Mouse (Mus musculus) embryonic facial prominence, embryonic 14.5 days (tissue): ENCODE results near the gene Snapc5. TPM values are rescaled to one million over a fixed set of nuclear protein-coding genes. Genes with fewer than 3 reads are reported as not detected.
"Not testable (repeated sequence)": the region's sequence is repeated elsewhere in the genome, so short reads cannot be mapped to it uniquely, and the experiment has no call there.

ENCODE experiments used
- ATAC-seq: fragments of 200-750 bp; cut with Nextera tagmentation; 2 replicates; pipeline ENCODE4 v1.8.0; 2017; ENCODE audit warnings: low read depth, moderate number of reproducible peaks, moderate TSS enrichment
- DNase-seq: peaks from one replicate; pipeline ENCODE4 v3.0.0-alpha.2; 2015; ENCODE audit warnings: low spot score
- H3K27ac ChIP-seq: fragments of 300-500 bp; sonication (generic); replicated peaks from 2 replicates; pipeline ENCODE4 v1.5.1; 2014; ENCODE audit warnings: low read depth, mild to moderate bottlenecking, low read length, moderate library complexity
- H3K27me3 ChIP-seq: fragments of 300-500 bp; sonication (generic); replicated peaks from 2 replicates; pipeline ENCODE4 v1.6.1; 2014; ENCODE audit warnings: low read length; ENCODE audit not compliant: control insufficient read depth, insufficient read depth
- H3K36me3 ChIP-seq: fragments of 300-500 bp; sonication (generic); 2 replicates; pipeline ENCODE4 v1.6.1; 2014; ENCODE audit warnings: low read length, mixed read lengths; ENCODE audit not compliant: control insufficient read depth, insufficient read depth
- H3K4me1 ChIP-seq: fragments of 300-500 bp; sonication (generic); 2 replicates; pipeline ENCODE4 v1.6.1; 2014; ENCODE audit warnings: antibody characterized with exemption, low read length; ENCODE audit not compliant: control insufficient read depth, insufficient read depth
- H3K4me2 ChIP-seq: fragments of 300-500 bp; sonication (generic); 2 replicates; pipeline ENCODE4 v1.6.1; 2014; ENCODE audit warnings: low read depth, mild to moderate bottlenecking, low read length, moderate library complexity, mixed read lengths
- H3K4me3 ChIP-seq: fragments of 300-500 bp; sonication (generic); 2 replicates; pipeline ENCODE4 v1.5.1; 2014; ENCODE audit warnings: low read depth, mild to moderate bottlenecking, low read length
- H3K9ac ChIP-seq: fragments of 300-500 bp; sonication (generic); 2 replicates; pipeline ENCODE4 v1.6.1; 2014; ENCODE audit warnings: low read depth, mild to moderate bottlenecking, low read length, moderate library complexity, mixed read lengths
- H3K9me3 ChIP-seq: fragments of 300-500 bp; sonication (generic); 2 replicates; pipeline ENCODE4 v1.6.1; 2016; ENCODE audit warnings: low read length; ENCODE audit not compliant: control insufficient read depth
- WGBS: fragments of 180-500 bp; shearing (Covaris S2); extraction: QIAGEN DNeasy Blood & Tissue Kit; methylation state at CpG from one replicate; pipeline ENCODE4 v1.1.7; 2014; 5-methylcytosine and 5-hydroxymethylcytosine counted together
- polyA plus RNA-seq: library from polyadenylated mRNA; unstranded; fragments of >200 nt; fragmentation: Nextera tagmentation; extraction: Ambion mirVana; gene quantifications from 2 replicates; pipeline ENCODE4 v1.2.1, GENCODE M21; 2014

Snapc5 gene
- polyA plus RNA-seq = 19.2 and 21.2 TPM in 2 replicates

- ATAC-seq = peak; percentile 96
- H3K4me1 ChIP-seq = peaks cover 10% of the 10 kb centered on the region; the same call in 1 of the 2 replicates
- no peaks in the 10 kb centered on the region for H3K27me3 ChIP-seq
- H3K4me2 ChIP-seq = peak within 1 kb of the TSS; percentile 55
- H3K36me3 ChIP-seq = peaks cover 69% of the 10 kb centered on the region
- WGBS = under 1% methylated on average over 29 of the region's 35 CpGs
- peak; percentile 97 for DNase-seq
- H3K4me3 ChIP-seq = peak within 1 kb of the TSS; percentile 64
- peak within 1 kb of the TSS; percentile 64 for H3K9ac ChIP-seq
- H3K27ac ChIP-seq = peak within 1 kb of the TSS; percentile 82
- no peaks in the 10 kb centered on the region for H3K9me3 ChIP-seq
Measured at GRCm38 (mm10) chr9:64178974-64179646, at the start of gene Snapc5. Gene Snapc5 (plus strand): TSS chr9:64179274.

GRCm38 (mm10) chr9:64131623-64132022 lies 47.5 kb upstream of the Snapc5 start:
- Histone ChIP-seq H3K27me3 (no peaks in the 10 kb centered on the region), H3K9ac (no peak overlapping the region), H3K27ac (no peak overlapping the region), H3K36me3 (0 out of 2 replicates have a peak, but pooled peaks cover 4% of the 10 kb centered on the region), H3K4me2 (no peak overlapping the region), H3K4me3 (no peak overlapping the region), H3K4me1 (0 out of 2 replicates have a peak, but pooled peaks cover 2% of the 10 kb centered on the region), H3K9me3 (no peaks in the 10 kb centered on the region)
- WGBS = 74% methylated on average over 6 of the region's 6 CpGs
- ATAC-seq (no peak), DNase-seq (no peak)

- not testable (repeated sequence) for H3K9me3 ChIP-seq, H3K4me1 ChIP-seq, H3K27ac ChIP-seq, ATAC-seq, H3K4me3 ChIP-seq, H3K27me3 ChIP-seq, H3K9ac ChIP-seq, H3K4me2 ChIP-seq
- WGBS = 5% methylated on average over 6 of the region's 6 CpGs
- H3K36me3 ChIP-seq = peaks cover 29% of the 10 kb centered on the region
- DNase-seq = peak; percentile 24
Measured at GRCm38 (mm10) chr9:64138896-64139295, 40.2 kb upstream of the Snapc5 start.

GRCm38 (mm10) chr9:64139879-64140278 lies 39.2 kb upstream of the Snapc5 start:
- Histone ChIP-seq H3K9me3 (no peaks in the 10 kb centered on the region), H3K27me3 (no peaks in the 10 kb centered on the region), H3K4me3 (no peak overlapping the region), H3K4me1 (no peaks in the 10 kb centered on the region), H3K4me2 (no peak overlapping the region), H3K9ac (no peak overlapping the region), H3K36me3 (peaks cover 34% of the 10 kb centered on the region), H3K27ac (no peak overlapping the region)
- no peak for ATAC-seq
- DNase-seq = no peak
- 85% methylated on average over 9 of the region's 9 CpGs for WGBS

GRCm38 (mm10) chr9:64156641-64157040 lies 22.4 kb upstream of the Snapc5 start:
- Histone ChIP-seq H3K4me2 (no peak overlapping the region), H3K27me3 (no peaks in the 10 kb centered on the region), H3K36me3 (peaks cover 74% of the 10 kb centered on the region), H3K4me3 (no peak overlapping the region), H3K4me1 (no peaks in the 10 kb centered on the region), H3K9ac (no peak overlapping the region), H3K27ac (no peak overlapping the region), H3K9me3 (no peaks in the 10 kb centered on the region)
- no peak for DNase-seq
- ATAC-seq = no peak
- 100% methylated on average over 1 of the region's 1 CpGs for WGBS

- ATAC-seq = no peak
- no peak for DNase-seq
- H3K4me3 ChIP-seq = no peak overlapping the region
- no peak overlapping the region for H3K9ac ChIP-seq
- H3K9me3 ChIP-seq = no peaks in the 10 kb centered on the region
- H3K36me3 ChIP-seq = peaks cover 82% of the 10 kb centered on the region
- 88% methylated on average over 5 of the region's 5 CpGs for WGBS
- H3K4me2 ChIP-seq = no peak overlapping the region
- no peaks in the 10 kb centered on the region for H3K4me1 ChIP-seq
- no peaks in the 10 kb centered on the region for H3K27me3 ChIP-seq
- H3K27ac ChIP-seq = no peak overlapping the region
Measured at GRCm38 (mm10) chr9:64160471-64160870, 18.6 kb upstream of the Snapc5 start.

- 80% methylated on average over 3 of the region's 3 CpGs for WGBS
- not testable (repeated sequence) for H3K27ac ChIP-seq, H3K4me2 ChIP-seq, H3K9me3 ChIP-seq, H3K27me3 ChIP-seq, H3K4me3 ChIP-seq, H3K4me1 ChIP-seq, H3K9ac ChIP-seq, ATAC-seq, DNase-seq
- peaks cover 16% of the 10 kb centered on the region for H3K36me3 ChIP-seq
Measured at GRCm38 (mm10) chr9:64169967-64170366, 9.1 kb upstream of the Snapc5 start.

GRCm38 (mm10) chr9:64172145-64172815 lies 6.8 kb upstream of the Snapc5 start:
- WGBS = 2% methylated on average over 18 of the region's 18 CpGs
- H3K36me3 ChIP-seq = peaks cover 31% of the 10 kb centered on the region
- ATAC-seq = peak; percentile 65

More at GRCm38 (mm10) chr9:64172145-64172815, 6.8 kb upstream of the Snapc5 start:
- Histone ChIP-seq H3K27me3 (no peaks in the 10 kb centered on the region), H3K4me3 (peak overlapping the region; percentile 56), H3K9me3 (no peaks in the 10 kb centered on the region), H3K4me1 (peaks cover 11% of the 10 kb centered on the region; the same call in 1 of the 2 replicates), H3K4me2 (peak overlapping the region; percentile 79), H3K9ac (peak overlapping the region; percentile 76), H3K27ac (peak overlapping the region; percentile 97)
- DNase-seq = no peak
